Mouse (Mus musculus) right cerebral cortex, postnatal 25 days (tissue): ENCODE results near the gene Ugt1a9.

ENCODE experiments used
- DNase-seq: peaks from one replicate; pipeline ENCODE4 v3.0.0; 2022

Gene Ugt1a9

GRCm38 (mm10) chr1:88238771-88239170 lies 168.2 kb downstream of the Ugt1a9 start:
- DNase-seq, result no peak

- DNase-seq, result no peak
These were observed 169.5 kb downstream of the Ugt1a9 start for GRCm38 (mm10) chr1:88240072-88240471.

DNA sequence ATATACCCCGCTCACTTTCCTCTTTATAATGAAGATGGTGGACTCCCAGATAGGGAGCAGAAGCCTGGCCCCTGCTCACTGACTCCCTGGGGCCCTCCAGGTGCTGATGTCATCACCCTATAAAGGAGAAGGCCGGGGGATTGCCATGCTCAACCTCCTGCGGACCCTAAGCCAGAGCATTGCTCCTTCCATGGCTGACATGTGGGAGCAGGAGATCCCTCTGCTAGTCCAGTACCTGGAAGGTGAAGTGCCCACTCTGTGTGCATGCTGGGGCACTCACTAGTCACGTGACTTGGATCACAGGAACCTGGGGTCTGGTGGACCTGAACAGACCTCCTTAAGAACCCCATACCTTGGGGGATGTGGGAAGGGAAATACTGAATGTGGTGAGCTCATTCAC lies 170.0 kb downstream of the Ugt1a9 start:
- no peak for DNase-seq

GRCm38 (mm10) chr1:88243861-88244260 lies 173.3 kb downstream of the Ugt1a9 start:
- DNase-seq, result no peak

DNA sequence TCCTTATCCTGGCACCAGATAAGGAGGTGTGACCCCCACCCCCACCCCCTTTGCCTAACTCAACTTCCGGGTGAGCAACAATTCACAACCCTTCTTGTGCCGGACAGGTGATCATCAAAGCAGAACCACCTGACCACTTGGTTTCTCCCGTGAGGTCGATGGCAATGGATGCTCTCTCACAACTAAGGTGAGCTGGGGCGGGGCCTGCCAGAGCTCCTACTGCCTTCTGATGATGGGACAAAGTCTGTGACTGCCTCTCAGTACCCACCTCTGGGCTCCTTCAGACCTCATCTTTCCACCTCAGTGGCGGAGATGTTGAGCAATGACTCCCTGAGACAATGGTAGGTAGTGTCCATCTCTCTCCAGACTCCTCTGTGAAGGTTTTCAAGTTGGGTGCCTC lies 175.3 kb downstream of the Ugt1a9 start:
- no peak for DNase-seq

DNA sequence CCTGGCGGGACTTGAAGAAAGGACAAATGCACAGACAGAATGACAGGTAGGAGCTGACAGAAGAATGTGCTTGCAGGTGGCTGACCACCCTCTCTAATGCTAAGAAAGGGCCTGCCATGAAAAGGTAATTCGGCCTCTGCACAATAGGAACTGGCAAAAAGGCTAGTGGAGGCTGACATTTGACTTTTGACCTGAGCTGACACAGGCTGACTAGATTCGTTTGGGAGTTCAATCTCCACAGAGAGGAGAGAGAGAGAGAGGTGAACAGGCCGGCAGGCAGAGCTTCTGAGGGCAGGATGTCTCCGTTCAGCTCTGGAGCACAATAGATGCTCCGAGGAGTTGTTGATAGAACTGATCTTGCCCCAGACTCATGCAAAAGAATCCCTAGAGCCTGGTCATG lies 175.8 kb downstream of the Ugt1a9 start:
- no peak for DNase-seq

- no peak for DNase-seq
These were observed 177.1 kb downstream of the Ugt1a9 start for GRCm38 (mm10) chr1:88247660-88248059.

- DNase-seq, result no peak
These were observed 178.1 kb downstream of the Ugt1a9 start for GRCm38 (mm10) chr1:88248658-88249057.

- DNase-seq, result no peak
These were observed 179.0 kb downstream of the Ugt1a9 start for GRCm38 (mm10) chr1:88249596-88249995.

DNA sequence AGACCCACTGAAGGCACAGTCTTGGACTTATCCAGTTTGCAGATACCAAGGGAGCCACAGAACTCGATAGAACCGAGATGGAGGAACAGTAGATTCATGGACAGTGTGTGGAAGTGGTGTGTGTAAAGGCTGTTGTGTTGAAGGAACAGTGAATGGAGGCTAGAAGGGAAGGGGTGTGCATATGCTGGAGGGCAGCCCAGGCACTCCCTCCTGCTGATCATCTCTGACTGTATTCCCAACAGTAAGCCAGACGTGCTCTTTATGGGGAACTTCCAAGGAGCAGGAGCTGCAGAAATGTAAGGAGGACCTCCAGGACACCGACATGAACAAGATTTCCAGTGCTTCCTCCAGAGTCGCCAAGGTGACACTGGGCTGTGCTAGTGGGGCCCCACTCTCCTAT lies 179.4 kb downstream of the Ugt1a9 start:
- no peak for DNase-seq

DNA sequence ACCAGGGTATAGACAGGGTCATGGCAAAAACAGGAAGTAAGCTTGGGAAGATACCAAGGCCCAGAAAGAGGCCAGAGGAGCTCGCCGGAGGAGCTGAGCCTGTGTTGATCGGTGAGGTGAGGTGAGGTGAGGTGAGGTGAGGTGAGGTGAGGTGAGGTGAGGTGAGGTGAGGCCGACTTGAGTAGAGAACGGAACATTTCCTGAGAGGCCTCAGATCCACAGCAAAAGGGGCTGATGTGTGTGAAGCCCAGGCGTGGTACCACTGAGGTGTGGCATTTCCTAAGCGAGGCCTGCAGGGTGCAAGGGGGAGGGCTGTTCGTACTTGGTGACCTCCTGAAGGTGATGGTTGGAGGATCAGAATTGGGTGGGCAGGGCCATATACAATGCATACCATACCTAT lies 182.5 kb downstream of the Ugt1a9 start:
- DNase-seq, result no peak

DNA sequence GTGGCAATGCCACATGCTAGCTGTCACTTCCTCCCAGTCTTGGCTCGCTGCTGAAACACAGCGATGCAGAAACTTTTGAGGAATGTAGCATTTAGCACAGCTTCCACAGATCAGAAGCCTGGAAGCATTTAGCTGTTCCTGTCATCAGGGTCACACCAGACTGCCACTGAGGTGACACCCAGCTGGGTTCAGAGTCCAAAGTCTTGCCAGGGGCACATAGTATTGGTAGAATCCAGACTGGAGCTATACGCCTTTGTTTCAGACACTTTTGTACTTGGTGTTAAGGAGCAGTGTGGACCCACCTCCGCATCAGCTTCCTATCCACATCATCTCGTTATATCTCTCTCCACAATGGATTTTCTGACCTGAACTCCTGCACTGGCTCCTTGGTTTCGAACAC lies 182.9 kb downstream of the Ugt1a9 start:
- no peak for DNase-seq

DNA sequence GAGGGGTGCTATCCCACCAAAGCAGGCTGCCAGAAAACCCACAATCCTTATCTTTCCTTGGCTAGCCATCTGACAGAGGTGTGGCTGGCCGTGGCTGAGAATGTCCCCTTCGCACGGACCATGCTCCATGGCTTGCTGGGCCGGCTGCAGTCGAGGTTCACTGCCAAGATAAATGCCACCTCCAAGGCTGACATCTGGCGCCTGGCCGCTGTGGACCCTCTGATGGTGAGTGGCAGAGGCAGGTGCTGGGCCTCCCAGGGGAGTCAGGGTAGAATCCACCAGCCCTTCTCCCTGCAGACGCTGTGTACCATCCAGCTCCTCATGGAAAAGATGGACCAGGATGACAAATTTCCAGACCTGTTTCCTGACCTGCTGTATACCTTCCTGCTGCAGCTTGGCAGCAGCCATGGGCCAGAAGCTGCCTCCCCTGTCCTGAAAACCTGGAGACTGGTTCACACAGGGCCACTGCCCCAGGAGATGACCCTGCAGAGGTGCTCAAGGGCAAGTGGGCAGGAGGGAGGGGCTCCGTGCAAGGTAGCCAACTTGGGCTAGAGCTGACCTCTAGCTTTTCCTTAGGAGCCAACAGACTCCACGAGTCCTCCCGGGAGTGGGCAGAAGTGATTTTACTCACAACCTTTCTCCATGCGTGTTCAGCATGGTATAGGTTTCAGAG lies 184.3 kb downstream of the Ugt1a9 start:
- DNase-seq, result no peak

GRCm38 (mm10) chr1:88255466-88255857 lies 184.9 kb downstream of the Ugt1a9 start:
- DNase-seq, result no peak

DNA sequence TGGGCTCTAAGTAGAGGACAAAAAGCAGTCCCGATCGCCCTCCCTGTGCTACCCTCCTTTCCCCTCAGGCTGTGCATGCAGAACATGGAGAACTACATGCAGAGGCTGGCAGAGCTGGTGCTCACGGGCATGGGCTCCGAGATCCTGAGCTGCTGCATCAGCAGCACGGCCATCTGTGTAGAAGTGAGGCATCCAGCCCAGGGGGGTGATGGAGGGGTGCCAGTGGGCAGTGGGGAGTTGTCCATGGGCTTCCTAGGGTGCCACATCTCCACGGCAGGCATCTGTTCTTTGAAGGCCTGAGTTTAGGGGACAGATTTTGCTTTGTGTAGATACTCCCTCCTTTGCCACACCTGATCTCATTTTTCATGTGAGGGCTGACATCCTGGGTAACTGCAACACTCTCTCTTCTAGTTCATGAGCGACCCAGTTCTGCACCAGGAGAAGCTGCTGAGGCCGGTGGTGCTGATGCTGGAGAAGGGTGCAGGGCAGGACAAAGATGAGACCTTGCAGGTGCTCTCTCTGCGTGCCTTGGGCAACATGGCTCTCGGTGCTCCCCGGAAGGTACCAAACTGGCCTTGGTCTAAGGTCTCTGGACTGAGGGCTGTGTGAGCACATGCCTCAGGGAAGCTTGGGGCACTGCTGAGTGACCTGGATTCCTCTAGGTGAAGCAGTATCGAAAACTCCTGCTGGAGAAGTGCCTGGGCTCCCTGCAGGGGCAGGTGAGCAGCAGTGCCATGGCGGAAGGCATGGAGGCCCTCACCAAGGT lies 185.6 kb downstream of the Ugt1a9 start:
- DNase-seq, result no peak

GRCm38 (mm10) chr1:88256886-88257663 lies 186.5 kb downstream of the Ugt1a9 start:
- DNase-seq, result no peak

GRCm38 (mm10) chr1:88257681-88258080 lies 187.1 kb downstream of the Ugt1a9 start:
- DNase-seq, result no peak

DNA sequence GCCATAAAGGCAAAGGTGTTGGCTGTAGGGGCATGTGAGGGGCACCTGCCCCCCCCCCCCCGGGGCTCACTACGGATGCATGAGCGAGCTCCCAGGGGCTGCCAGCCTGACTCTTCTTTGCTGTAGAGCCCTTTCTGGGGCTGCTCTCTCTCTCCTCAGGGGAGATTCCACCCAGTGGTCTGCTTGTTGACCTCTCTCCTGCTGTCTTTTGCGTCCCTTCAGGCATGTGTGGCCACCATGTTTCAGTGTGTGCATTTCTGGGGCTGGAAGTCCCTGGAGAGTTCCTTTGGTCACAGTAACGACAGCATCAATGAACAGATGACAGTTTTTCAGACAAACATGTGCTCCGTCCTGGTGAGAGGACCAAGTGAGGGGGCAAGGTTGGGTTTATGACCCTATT lies 187.8 kb downstream of the Ugt1a9 start:
- DNase-seq, result no peak

DNA sequence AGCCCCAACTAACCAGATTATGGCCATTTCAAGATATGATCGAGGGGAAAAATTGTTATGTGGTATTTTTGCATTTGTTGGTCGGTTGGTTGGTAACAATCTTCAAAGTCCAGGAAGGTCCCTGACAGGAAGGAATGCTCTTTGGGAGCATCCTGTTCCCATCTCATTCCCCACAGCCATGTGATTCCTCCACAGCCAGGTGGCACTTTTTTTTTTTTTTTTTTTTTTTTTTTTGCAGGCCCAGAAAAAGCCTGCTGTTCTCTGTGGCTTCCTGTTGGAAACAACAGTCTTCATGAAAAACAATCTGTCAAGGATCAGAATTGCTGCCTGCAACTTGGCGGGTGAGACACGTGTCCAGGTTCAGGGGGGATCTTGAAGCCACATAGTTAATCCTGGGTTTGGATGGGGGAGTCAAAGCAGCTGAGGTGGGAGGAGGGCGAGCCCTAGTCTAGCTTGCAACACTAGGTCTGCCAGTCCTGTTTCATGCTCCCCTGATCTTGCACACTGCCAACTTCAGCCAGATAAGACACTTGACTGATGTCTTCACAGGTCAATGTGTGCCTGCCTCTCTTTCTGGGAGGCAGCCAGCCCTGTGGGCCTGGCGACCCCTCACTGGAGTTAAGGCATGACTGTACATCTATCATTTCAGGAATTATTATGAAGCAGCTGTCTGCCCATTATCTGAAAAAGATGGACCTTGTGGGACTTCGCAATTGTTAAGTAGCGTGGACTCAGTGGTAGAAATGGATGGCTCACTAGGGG lies 188.5 kb downstream of the Ugt1a9 start:
- no peak for DNase-seq

GRCm38 (mm10) chr1:88259643-88260024 lies 189.0 kb downstream of the Ugt1a9 start:
- DNase-seq, result no peak

GRCm38 (mm10) chr1:88260114-88260513 lies 189.5 kb downstream of the Ugt1a9 start:
- DNase-seq, result no peak

DNA sequence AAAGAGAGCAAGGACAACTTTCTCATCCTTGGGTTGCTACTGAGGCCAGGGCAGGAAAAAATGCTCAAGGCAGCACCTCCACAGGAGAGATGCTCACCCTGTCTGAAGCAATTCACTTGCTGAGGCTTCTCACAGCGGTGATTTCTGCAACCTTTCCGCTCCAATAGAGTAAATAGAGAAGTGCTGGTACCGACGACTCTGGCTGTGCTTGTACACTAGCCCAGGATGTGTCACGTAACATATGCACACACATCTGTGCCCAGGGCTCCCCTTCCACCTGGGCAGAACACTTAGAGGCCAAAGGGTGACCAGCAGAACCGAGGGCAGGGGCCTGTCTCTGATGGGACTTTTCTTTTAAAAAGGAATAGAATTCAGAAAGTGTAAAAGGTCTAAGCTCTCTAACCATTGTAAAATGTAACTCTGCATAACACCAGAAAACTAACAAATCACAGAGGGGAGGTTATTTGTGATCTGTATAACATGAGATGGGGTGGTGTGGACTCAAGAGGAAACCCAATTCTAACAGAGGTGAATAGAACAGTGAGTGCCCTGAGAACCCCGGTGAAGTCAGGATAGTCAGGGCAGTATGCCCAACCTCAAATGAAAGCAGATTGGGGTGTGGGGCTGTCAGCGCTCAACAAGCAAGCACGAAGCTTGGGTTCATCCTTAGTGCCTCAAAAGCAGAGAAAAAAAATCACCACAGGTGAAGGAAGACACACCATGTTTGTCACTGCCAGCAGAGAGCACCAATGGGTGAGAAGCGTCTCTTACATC lies 190.2 kb downstream of the Ugt1a9 start:
- DNase-seq, result no peak
